Mouse (Mus musculus): ENCODE measurements at regions not wholly inside any gene's neighbourhood (a gene's known extent, or its start where the extent isn't known, plus 50 kb on each side); places are given as distances from the start of the nearest gene placed in this dataset.

DNA sequence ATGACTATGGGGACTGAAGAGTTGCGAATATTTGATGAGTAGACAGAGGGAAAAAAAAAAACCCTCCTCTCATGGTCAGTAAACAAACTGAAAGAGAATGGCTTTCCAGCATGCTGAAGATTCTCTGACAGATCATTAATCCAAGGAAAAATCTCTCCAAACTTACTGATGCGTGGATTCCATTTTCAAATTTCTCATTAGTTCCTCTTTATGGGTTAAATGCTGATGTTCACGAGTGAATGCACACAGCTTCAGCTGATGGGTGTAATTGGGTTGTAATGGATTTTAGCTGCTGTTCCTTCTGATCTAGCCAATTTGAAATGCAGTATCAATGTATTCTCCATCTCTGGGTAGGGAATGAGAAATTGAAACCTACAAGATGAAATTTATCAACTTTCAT lies 2945.6 kb upstream of the 5930422O12Rik start:
- DNase-seq (ENCODE audit: low spot score in 2 of 2), result no peak

DNA sequence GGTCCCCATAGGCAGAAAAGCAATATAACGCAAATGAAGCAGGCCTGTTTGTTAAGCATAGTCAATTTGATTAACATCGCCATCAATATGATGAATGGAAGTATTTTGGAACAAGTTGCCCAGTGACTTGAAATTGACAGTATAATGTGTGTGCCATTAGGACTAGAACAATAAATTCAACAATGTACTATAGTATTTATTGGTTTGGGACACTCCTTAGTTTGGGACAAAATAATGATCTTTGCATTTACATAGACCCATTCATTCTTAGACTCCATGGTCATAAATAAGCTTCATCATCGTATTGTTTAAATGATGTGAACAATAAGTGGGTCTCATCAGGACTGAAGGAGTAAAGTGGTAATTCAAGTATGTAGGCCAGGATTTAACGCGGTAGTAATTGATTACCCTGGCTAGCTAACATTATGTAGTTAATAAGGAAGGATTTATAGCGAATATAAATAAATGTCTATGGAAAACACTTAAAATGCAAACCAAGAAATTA lies 2933.6 kb upstream of the 5930422O12Rik start:
- no peak for DNase-seq (ENCODE audit: low spot score in 2 of 2)

DNA sequence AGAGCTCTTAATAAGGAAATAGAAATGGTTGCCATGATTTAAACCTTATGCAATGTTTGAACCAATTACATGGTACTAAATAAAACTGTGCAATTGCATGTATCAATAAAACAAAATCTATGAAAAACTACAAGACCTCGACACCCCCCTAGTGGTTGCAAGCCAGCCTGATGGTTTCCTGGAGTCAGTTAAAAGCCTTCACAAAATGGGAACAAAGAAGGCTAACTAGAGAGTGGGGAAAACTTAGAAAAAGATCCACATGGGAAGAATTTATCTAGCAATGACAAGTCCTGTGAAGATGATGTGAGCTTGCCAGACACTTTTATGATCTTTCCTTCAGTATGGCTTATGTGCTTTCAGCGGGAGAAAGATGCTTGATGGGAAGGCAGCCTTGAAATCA lies 2926.3 kb upstream of the 5930422O12Rik start:
- DNase-seq (ENCODE audit: low spot score in 2 of 2), result no peak

DNA sequence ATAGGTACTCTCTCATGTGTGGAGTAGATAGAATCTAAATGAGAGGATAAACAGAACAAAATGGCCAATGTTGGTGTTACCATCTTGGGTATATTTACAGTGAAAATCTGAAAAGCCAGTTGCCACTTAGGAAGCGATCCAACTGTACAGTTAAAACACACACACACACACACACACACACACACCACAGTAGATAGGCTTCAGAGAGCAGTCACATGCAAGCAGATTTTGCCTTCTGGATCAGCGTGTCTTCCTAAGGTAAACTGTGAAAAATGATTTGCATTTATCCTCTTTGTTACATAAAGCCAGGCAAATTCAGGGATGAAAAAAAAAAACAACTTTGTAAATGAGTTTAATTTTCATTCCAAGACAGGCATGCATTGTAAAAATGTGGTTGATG lies 2917.2 kb upstream of the 5930422O12Rik start:
- peak in 1 of 2 experiments; percentile 1 for DNase-seq (ENCODE audit: low spot score in 2 of 2)

DNA sequence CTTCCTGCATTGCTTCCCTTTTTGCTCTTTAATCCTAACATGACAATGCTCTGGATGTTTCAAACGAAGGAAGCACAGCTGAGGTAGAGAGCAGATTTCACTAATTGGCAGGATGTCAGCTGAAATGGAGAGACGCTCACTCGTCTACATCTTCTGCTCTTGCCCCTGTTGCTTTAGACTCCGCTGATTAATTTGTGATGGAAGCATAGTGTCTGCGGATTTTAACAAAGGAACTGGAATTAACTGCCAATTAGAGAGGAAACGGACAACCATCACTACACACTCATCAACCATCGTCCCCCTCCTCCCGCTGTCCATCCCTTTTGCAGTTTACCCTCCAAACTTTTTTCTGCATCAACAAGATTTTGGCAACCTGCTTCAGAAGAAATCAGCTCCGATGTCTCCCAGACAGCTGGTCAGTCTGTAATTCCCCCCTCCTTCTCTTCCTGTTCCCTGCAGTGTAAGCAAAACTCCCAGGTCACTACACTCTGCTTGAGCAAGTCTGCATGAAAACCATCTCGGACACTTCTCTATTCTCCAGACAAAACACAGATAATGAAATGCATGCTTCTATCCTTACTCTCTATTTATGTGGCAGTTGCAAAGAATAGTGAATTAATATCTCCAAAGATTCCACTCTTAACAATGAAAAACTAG lies 2905.6 kb upstream of the 5930422O12Rik start:
- DNase-seq (ENCODE audit: low spot score in 2 of 2), result no peak

DNA sequence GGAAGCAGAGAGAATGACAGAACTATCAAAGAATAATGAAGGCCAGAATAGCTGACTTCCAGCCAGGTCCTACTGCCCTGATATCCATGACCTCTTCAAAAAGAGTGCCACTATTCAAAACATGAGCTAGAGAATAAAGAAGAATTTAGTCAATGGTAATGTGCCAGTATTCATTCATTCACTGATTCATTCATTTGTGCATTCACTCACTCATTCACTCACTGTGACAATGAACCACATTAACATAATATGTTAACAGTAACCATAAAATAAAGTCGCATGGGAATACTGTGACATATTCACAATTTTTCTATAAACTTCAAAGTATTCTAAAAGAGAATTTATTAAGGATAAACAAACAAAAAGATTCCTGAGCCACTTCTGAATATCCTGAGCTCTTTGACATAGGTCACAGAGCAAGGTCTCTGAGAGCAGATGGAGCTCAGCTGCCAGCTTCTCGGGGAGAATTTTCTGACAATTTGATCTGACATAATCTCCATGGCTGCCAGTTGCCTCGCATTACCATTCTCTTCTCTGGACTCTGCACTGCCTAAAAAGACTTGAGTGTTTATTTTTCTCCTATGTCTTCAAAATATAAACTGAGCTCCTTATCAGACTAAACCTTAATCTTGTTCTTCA lies 2895.5 kb upstream of the 5930422O12Rik start:
- DNase-seq (ENCODE audit: low spot score in 2 of 2), result no peak

DNA sequence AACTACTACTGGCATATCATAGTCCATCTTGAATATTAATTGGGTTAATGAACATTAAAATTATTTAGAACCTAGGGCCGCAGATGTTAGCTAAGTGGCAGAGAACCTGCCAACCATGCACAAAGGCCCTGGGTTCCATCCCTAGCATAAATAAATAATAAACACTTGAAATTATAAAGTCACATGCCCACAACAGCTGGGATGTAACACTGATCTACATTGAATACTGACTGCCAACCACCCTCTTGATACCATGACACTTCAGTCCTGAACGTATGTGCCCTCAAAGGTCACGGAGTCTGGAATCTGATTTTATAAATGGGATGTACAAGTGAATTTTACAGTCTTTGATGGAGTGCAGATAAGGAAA lies 2895.0 kb upstream of the 5930422O12Rik start:
- no peak for DNase-seq (ENCODE audit: low spot score in 2 of 2)

DNA sequence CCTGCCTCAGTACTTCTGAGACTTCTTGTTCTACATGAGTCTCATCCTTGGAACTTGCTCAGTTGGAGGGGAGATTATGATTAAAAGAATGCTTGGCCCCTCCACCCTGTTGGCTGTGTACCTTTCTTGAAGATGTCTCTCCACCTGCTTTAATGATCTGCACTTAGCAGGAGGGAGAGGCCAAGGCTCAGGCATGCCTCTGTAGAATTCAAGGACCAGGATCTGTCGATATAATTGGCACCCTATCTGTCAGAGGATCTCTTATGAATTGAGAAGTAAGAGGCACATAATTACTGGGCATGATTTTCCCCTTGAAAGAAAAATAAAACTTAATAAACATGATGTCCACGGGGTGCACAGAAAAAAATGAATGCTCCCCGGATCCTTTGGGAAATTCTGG lies 2893.1 kb upstream of the 5930422O12Rik start:
- DNase-seq (ENCODE audit: low spot score in 2 of 2), result no peak

DNA sequence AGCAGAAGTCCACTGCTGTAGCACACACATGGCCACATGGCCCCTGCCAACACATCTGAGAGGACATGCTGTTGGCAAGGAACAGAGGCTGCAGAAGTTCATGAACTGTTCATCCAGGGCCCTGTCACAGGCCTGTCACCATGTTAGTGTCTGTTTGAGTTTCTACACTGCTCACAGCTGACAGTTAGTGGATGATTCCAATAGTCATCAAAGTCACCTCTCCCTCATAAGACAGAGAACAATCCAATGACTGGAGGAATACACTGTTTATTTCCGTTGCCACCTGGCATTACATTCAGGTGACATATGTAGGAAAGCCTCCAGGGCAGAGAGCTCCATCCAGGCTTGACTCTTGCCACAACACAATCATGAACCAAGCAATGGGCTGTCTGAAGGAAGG lies 2886.3 kb upstream of the 5930422O12Rik start:
- DNase-seq (ENCODE audit: low spot score in 2 of 2), result no peak

DNA sequence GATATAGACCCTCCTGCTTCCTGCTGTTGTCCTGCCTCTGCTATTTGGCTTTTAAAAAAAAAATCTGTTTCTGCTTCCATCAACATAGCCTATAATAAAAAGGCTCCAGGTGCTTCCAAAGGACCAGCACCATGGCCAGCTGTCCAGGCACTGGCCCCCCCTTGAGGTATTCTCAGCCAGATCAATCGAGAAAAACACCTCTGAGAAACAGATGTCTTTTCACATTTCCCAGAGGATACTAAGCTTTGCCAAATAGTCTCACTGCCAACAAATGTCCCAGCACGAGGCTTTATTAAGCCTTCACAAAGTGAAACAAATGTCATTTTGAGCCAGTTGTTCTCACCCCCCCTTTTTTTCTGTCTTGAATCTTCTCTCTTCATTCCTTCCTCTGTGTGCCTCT lies 2880.7 kb upstream of the 5930422O12Rik start:
- no peak for DNase-seq (ENCODE audit: low spot score in 2 of 2)

DNA sequence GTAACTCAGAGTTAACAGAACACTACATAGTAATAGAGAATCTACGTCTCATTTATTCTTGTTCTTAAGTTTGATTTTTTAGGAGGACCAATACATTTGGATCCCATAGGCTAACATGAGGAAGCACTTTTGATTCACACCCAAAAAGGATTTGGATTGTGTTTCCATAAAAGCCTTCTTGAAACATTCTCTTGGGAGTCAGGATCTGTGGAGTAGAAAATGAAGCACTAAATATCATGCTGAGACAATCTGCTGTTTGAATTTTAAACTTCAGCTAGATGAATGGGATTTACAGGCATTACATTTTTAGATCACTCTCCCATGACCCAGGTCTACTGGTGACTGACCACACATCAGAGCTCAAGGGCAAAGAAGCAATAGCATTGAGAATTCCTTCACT lies 2877.5 kb upstream of the 5930422O12Rik start:
- no peak for DNase-seq (ENCODE audit: low spot score in 2 of 2)

DNA sequence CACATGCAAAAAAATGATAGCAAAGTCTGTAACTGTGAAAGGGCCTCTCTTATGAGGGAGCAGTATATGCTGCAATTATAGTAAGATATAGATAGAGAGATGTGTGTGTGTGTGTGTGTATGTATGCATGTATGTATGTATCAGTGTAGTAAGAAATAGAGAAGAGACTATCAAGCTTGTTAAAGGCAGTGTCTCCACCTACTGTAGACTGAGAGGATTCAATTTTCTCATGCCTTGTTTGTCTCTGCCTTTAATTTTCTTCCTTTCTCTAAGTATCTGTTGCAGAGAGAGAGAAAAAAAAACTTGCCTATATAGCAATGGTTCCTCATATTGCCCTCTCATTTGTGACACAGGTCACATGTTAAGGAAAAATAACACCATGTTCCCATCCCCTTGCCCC lies 2871.1 kb upstream of the 5930422O12Rik start:
- DNase-seq (ENCODE audit: low spot score in 2 of 2), result no peak

DNA sequence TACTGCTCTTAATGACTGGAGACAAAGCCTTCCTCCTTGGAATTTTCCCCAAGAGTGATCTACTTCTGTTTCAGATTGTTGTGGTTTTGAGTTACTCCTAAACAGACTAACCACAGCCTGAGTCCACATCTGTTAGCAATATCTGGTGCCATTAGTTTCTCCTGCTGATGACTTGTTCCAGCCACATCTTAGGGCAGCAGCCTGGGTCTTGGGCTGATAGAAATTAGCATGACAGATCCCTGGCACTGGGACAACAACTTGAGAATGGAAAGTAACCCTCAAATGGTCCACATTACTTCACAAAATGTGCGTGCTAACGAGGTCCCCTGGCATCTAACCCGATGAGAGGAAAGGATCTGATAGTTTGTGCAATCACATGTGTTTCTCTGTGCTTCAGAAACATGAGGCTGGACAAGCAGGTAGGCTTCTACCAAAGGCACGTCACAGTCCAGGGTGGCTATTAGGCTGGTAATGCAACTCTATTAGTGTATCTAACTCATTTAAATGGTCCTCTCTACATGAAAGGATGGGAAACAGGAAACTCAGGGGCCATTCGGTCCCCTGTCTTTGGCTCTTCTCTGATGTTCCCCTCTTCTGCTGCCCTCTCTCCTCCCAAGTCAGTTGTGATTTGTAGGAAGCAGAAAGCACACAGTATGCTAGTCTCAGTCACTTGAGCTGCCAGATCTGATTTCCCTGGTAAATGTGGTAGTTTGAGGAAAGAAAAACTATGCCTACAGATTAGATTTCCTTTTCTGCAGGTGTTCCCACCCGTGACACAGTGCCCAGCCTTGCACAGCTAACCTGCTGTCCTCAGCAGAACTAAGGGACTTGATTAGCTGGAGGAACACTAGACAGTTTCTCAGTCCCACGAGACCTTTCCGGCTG lies 2866.9 kb upstream of the 5930422O12Rik start:
- no peak for DNase-seq (ENCODE audit: low spot score in 2 of 2)

DNA sequence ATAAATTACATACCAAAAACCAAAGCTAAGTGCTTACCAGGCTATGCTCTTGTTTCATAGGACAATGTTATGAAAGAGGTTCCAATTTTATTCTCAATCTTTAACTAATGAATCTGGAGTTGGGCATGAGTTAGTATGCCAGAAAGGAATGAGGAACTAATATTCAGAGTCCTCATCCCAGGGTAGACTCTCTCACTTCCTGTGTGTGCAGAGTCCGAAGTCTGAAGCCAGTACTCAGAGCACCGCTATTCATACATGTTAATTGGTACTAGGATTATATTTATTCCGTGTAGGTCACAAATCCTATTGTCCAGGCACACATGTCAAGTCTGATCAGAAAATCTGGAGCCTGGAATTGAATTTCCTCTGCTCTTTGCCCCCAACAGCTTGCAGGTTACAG lies 2858.7 kb upstream of the 5930422O12Rik start:
- DNase-seq (ENCODE audit: low spot score in 2 of 2), result no peak

DNA sequence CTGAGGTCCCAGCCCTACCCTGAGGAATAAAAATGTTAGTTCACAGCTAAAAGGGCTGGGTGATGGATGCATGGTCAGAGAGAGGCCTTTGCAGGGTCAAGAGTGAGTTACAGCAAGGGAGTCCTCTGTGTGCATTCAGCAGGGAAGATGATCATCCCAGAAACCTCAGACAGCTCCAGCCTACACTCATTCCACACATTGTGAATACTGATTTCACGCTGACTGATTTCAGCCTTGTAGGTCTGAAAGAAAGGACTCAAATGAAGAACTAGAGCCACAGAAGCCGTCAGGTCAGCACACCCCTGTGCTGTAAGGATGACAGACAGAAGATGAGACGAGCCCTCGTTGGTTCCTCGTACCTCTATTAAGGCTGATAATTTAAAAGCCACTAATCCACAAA lies 2858.0 kb upstream of the 5930422O12Rik start:
- DNase-seq (ENCODE audit: low spot score in 2 of 2), result no peak

DNA sequence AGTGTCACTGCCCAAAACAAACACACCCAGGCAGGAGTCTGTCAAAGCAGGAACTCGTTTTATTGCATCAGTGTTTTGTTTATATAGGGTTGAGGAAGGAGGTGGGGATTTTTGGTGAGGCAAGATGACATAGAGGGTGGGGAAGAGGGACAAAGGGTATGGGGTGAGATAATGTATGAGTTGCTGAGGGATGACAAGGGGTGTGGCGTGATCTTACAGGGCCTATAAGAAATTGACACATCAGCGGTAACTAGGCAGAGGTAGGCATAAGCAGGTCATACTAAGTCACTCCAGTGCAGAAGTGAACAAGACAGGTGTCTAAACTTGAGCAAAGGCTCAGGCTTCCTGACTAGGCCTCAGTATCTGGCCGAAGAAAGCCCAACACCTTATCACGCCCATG lies 2841.0 kb upstream of the 5930422O12Rik start:
- DNase-seq (ENCODE audit: low spot score in 2 of 2), result no peak

DNA sequence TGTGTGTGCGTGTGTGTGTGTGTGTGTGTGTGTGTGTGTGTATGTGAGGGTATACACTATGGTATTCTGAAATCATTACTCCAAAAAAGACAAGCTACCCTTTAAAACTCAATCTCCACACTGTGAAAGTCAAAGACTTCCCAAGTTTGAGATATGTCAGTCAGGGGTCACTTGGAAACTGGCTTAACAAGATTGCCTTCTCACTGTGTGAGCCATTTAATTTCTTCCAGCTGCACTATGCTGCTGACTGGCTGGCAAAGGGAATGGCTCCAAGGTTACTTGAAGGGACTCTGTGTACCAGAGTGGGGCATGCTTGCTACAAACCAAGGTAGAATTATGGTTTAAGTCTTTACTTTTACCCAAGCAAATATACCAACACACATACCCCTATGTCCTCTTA lies 2826.1 kb upstream of the 5930422O12Rik start:
- no peak for DNase-seq (ENCODE audit: low spot score in 2 of 2)

DNA sequence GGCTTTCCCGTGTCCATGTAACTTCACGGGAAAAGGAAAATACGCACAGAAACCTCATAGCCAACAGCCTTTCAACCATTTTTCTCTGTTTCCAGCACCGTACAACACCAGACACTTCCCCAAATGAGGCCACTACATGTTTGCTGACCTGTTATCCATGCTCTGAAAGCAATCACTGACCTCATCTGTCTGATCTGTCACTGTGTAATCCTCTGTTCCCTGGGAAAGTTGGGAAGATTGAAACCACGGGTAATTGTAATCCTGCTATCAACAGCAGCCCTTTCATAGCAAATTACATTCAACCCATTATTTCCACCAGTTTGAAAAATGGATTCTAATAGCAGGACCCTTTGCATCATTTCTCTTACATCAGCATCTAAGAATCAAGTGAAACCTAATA lies 2798.2 kb upstream of the 5930422O12Rik start:
- DNase-seq (ENCODE audit: low spot score in 2 of 2), result no peak

DNA sequence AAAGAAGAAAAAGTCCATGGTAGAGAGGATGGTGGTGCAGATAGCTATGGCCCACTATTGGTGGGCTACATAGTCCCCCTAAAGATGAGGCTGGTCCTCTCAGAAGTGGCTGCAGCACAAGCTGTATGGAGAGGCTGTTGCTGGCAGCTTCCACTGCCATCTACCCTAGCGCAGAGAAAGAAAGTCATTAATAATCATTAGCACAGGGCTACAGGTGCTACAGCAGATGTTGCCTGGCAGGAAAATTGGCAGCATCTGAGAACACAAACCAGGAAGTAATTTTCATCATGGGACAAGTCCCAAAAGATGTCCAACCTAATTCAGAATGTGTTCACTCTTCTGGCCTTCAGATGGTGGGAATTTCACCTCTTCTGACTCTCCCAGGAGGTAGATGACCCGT lies 2791.7 kb upstream of the 5930422O12Rik start:
- no peak for DNase-seq (ENCODE audit: low spot score in 2 of 2)

DNA sequence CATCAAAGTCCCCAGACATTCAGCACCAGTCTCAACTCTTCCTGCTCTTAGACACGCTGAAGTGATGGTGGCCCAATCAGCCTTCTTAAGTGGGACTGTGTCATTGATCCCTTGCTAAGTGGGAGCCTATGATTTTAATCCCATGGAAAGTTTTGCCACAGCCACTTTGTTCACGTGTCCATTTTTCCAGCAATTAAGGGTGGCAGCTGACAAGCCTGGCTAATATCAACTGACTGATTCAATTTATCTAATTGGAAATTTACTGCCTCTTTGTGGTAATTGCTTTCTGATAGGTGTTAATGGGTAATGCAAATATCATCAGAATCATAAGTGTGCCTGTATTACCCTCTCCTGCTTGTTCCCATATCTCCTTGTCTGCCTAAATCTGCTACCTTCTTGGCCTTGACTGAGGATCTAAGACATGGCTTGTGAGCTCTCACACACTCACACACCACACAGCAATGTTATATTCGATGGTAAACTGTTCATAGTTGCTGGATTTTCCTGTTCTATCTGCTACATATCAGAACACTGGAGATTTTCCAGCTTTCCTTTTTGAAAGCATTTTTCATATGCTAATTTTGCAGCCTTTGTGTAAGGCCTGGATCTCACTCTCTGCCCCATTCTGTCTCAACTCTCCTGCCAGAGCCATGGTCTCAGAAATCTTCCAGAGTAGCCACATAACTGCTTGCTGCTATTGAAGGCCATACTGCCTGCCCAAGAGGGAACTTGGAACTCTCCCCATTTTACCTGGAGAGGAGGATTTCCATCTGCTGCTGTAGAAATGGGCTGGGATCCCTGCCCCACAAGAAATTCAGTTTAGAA lies 2785.4 kb upstream of the 5930422O12Rik start:
- DNase-seq (ENCODE audit: low spot score in 2 of 2), result no peak

DNA sequence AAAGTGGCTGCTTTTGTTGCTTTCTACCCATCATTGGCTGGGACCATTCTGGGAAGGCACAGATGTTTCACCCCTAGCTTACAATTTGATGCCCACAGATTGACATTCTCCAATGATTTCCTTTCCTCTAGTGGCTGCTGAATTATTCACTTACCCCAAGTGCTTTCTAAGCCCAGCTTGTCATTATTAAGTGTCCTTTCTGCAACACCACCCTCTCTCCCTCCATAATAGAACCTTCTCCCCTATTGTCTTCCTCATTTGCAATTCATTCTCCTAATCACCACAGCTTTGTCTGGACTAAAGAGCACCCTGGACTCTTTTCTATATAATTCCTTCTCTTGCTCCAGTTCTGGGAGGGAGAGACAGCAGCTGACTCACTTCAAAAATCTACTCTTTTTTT lies 2780.0 kb upstream of the 5930422O12Rik start:
- DNase-seq (ENCODE audit: low spot score in 2 of 2), result no peak

DNA sequence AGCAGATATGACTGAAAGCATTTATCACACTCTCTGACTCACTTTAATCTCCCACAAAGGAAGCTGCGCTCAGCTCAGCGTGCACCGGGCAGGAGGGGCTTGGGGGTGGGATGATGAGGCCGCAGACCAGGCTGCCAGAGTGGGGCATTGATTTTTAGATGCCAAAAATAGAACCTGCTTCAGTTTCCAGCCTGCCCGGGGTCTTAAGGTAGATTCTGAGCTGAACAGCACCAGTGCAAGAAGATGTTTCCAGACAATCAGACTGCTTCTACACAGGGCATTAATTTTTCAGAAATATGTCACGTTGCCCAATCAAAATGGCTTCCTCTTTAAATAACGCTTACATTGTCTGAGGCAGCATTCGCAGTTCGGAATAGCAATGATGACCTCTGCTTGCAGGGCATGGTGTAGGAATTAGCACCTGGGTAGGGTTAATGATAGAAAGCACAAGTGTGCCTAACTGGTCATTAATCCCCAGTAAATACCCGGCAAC lies 2772.7 kb upstream of the 5930422O12Rik start:
- DNase-seq (ENCODE audit: low spot score in 2 of 2), result no peak

Data from right cerebral cortex, postnatal 36 days (tissue).